Mouse (Mus musculus) left cerebral cortex, adult 6 months (tissue): ENCODE data around the gene Epha3. TPM values are rescaled to one million over a fixed set of nuclear protein-coding genes. Genes with fewer than 3 reads are reported as not detected.

Source experiments
- long read RNA-seq, 2 experiments: library from polyadenylated mRNA; unstranded; transcript quantifications; one replicate each; pipeline ENCODE4 v2.0.0; 2019 to 2020
- polyA plus RNA-seq: library from polyadenylated mRNA; unstranded; fragments of <200 nt; fragmentation: Nextera tagmentation; gene quantifications from 2 replicates; pipeline ENCODE4 v1.2.3, GENCODE M21; 2021

Epha3 gene
- polyA plus RNA-seq = 1.0 and 2.2 TPM in 2 replicates
- long read RNA-seq, experiment 1, full-length matches to known transcripts = 4 of 11 reads
- long read RNA-seq, experiment 1, partial matches to known transcripts = 3 of 11 reads
- long read RNA-seq, experiment 1, other reads (novel, unspliced or antisense) = 4 of 11 reads
- long read RNA-seq, experiment 2, partial matches to known transcripts = 1 of 3 reads
- long read RNA-seq, experiment 2, other reads (novel, unspliced or antisense) = 2 of 3 reads

DNA sequence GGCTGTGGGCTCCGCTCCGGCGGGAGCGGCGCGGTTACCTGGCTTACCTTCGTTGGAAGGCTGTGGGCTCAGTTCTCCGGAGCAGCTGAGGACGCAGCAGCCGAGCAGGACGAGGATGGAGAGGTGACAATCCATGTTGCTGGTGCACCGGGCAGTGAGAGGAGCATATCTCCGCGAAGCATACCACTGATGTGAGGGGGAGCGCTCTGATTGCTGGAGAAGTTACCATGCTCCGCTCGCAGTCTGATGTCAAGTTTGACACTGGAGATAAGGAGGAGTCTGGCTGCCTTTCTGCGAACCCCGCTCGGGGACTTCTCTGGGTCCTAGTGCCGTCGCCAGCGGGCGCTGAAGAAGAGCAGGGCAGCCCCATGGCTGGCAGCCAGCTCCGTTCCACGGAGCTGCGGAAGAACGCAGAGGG lies at the start of gene Epha3:
Gene Epha3 (minus strand): TSS at position 263 of the 418 bp plus-strand sequence.

